Mouse (Mus musculus) stomach, embryonic 14.5 days (tissue): ENCODE measurements around the gene Zmynd12. TPM values are rescaled to one million over a fixed set of nuclear protein-coding genes. Genes with fewer than 3 reads are reported as not detected.

Experiments
- ATAC-seq: fragments of 200-750 bp; cut with Nextera tagmentation; 2 replicates; pipeline ENCODE4 v1.8.0; 2017; ENCODE audit warnings: low read depth, moderate TSS enrichment; ENCODE audit not compliant: insufficient number of reproducible peaks, insufficient read depth, low FRiP score
- H3K27ac ChIP-seq: fragments of 300-500 bp; sonication (generic); 2 replicates; pipeline ENCODE4 v1.5.1; 2014; ENCODE audit warnings: mild to moderate bottlenecking, low read length, moderate library complexity, mixed read lengths
- H3K27me3 ChIP-seq: fragments of 300-500 bp; sonication (generic); 2 replicates; pipeline ENCODE4 v1.6.1; 2014; ENCODE audit warnings: low read length, control low read depth, mixed read lengths; ENCODE audit not compliant: control insufficient read depth, insufficient read depth
- H3K36me3 ChIP-seq: fragments of 300-500 bp; sonication (generic); 2 replicates; pipeline ENCODE4 v1.6.1; 2014; ENCODE audit warnings: mild to moderate bottlenecking, control low read depth, low read length, moderate library complexity, mixed read lengths; ENCODE audit not compliant: control insufficient read depth, insufficient read depth
- H3K4me1 ChIP-seq: fragments of 300-500 bp; sonication (generic); 2 replicates; pipeline ENCODE4 v1.6.1; 2014; ENCODE audit warnings: low read length, control low read depth, mixed read lengths; ENCODE audit not compliant: control insufficient read depth, insufficient read depth
- H3K4me2 ChIP-seq: fragments of 300-500 bp; sonication (generic); replicated peaks from 2 replicates; pipeline ENCODE4 v1.6.1; 2014; ENCODE audit warnings: low read depth, low read length, control low read depth
- H3K4me3 ChIP-seq: fragments of 300-500 bp; sonication (generic); 2 replicates; pipeline ENCODE4 v1.5.1; 2014; ENCODE audit warnings: low read depth, low read length, control low read depth
- H3K9ac ChIP-seq: fragments of 300-500 bp; sonication (generic); replicated peaks from 2 replicates; pipeline ENCODE4 v1.6.1; 2014; ENCODE audit warnings: low read depth, mild to moderate bottlenecking, control low read depth, low read length, moderate library complexity, mixed read lengths
- H3K9me3 ChIP-seq: fragments of 300-500 bp; sonication (generic); 2 replicates; pipeline ENCODE4 v1.6.1; 2016; ENCODE audit warnings: low read depth, low read length, control low read depth; ENCODE audit not compliant: control insufficient read depth
- WGBS: fragments of 180-500 bp; shearing (Covaris S2); extraction: QIAGEN DNeasy Blood & Tissue Kit; methylation state at CpG from one replicate; pipeline ENCODE4 v1.1.7; 2014; 5-methylcytosine and 5-hydroxymethylcytosine counted together
- polyA plus RNA-seq: library from polyadenylated mRNA; unstranded; fragments of >200 nt; fragmentation: Nextera tagmentation; extraction: Ambion mirVana; gene quantifications from 2 replicates; pipeline ENCODE4 v1.2.1, GENCODE M21; 2014

Gene Zmynd12
- polyA plus RNA-seq, 1 experiment from 2014 or later: not detected

GRCm38 (mm10) chr4:119453533-119453932, 30.9 kb downstream of the Zmynd12 start:
- no peak overlapping the region for H3K9ac ChIP-seq
- H3K4me1 ChIP-seq: no peaks in the 10 kb centered on the region
- no peak for ATAC-seq
- no peak overlapping the region for H3K4me3 ChIP-seq
- H3K27me3 ChIP-seq: no peaks in the 10 kb centered on the region
- H3K9me3 ChIP-seq: no peaks in the 10 kb centered on the region
- 20% methylated on average over 6 of the region's 6 CpGs for WGBS
- H3K27ac ChIP-seq: no peak overlapping the region
- H3K4me2 ChIP-seq: no peak overlapping the region
- H3K36me3 ChIP-seq: no peaks in the 10 kb centered on the region

DNA sequence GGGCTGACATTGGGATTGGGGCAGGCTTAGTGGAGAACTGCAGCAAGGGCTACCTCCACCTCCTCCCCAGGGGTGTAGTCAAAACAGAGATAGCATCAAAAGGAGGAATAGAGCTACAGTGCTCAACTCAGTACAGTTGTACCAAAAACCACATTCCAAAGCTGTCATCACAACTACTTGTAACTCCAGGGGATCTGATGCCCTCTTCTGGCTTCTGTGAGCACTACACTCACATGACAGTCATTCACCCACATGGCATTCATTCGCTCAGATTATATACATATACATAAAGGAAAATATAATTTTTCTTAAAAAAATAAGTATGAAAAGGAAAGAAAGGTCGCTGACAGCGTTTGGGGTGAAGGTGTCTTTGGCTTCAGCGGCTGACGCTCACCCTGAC, 37.7 kb downstream of the Zmynd12 start:
- Histone ChIP-seq H3K9ac (no peak overlapping the region), H3K4me1 (peaks cover 8% of the 10 kb centered on the region; the same call in 1 of the 2 replicates), H3K27me3 (no peaks in the 10 kb centered on the region), H3K27ac (no peak overlapping the region), H3K4me3 (no peak overlapping the region), H3K9me3 (no peaks in the 10 kb centered on the region), H3K36me3 (no peaks in the 10 kb centered on the region), H3K4me2 (no peak overlapping the region)
- WGBS: 66% methylated on average over 5 of the region's 5 CpGs
- no peak for ATAC-seq

GRCm38 (mm10) chr4:119460728-119461141, 38.1 kb downstream of the Zmynd12 start:
- no peak overlapping the region for H3K27ac ChIP-seq
- WGBS: 52% methylated on average over 8 of the region's 8 CpGs
- no peak overlapping the region for H3K4me2 ChIP-seq
- H3K4me1 ChIP-seq: peaks cover 8% of the 10 kb centered on the region; the same call in 1 of the 2 replicates
- no peaks in the 10 kb centered on the region for H3K27me3 ChIP-seq
- ATAC-seq: no peak; the same call in 1 of the 2 replicates
- H3K4me3 ChIP-seq: no peak overlapping the region
- no peaks in the 10 kb centered on the region for H3K9me3 ChIP-seq
- no peak overlapping the region for H3K9ac ChIP-seq
- H3K36me3 ChIP-seq: no peaks in the 10 kb centered on the region

DNA sequence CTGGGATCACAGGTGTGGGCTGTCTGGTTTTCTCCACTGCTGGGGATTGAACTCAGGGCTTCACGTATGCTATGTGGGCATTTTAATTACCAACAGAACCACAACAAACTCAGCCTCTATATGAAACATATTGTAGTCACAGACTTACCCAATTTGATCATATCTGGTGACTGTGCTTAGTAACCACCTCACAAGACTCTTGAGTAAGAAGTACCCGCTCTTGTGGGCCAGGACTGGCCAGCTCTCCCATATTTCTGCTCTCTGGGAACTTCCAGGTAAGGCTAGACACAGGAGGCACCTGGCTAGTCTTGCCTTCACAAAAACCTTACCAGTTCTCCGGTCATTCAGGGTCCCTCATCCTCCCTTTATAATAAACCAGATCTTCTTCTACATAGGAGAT, 39.8 kb downstream of the Zmynd12 start:
- no peak overlapping the region for H3K27ac ChIP-seq
- H3K9me3 ChIP-seq: no peaks in the 10 kb centered on the region
- no peaks in the 10 kb centered on the region for H3K27me3 ChIP-seq
- peaks cover 8% of the 10 kb centered on the region; the same call in 1 of the 2 replicates for H3K4me1 ChIP-seq
- no peak overlapping the region for H3K9ac ChIP-seq
- no peak overlapping the region for H3K4me3 ChIP-seq
- no peaks in the 10 kb centered on the region for H3K36me3 ChIP-seq
- ATAC-seq: no peak
- no peak overlapping the region for H3K4me2 ChIP-seq
- 78% methylated on average over 3 of the region's 3 CpGs for WGBS

DNA sequence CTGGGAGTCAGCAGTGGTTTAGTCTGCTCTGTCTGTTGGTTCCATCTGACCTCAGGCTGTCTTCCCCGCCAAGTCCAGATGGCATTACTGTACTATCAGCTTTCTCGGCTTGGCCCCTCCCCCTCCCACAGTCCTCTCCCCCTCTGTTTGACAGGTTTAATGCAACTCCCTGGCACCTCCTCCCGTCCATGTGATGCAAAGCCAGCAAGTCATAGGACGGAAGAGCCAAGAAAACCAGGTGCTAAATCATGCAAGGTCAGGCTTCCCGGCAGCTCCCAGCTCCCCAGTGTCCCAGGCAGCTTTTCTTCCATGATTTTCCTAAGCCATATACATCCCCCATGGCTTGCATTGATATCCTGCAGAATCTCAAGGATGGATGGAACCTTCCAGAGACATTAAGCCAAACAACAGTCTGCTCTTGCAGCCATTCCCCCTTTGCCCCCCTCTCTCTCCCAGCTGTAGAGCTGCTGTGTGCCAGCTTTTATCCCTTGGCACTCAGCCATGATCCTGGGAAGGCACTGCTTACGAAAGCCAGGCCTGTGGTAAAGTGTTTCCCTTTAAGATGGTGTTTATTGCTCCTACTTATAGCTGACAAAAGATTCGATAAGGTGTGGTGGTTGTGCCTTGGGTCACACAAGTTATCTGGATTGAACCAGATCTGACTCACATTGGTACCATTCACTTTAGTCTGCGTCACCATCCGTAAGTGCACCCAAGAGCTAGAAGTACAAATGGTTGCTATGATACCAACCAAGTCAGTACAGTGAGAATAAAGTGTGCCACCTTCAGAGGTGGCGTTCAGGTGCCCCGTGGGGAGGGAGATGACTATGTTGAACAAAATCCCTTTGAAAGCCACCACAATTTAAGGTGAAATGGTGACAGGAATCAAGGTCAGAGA, 40.5 kb downstream of the Zmynd12 start:
- WGBS: 41% methylated on average over 11 of the region's 11 CpGs
- H3K4me3 ChIP-seq: no peak overlapping the region
- peaks cover 8% of the 10 kb centered on the region; the same call in 1 of the 2 replicates for H3K4me1 ChIP-seq
- H3K27me3 ChIP-seq: no peaks in the 10 kb centered on the region
- no peak overlapping the region for H3K9ac ChIP-seq
- no peaks in the 10 kb centered on the region for H3K36me3 ChIP-seq
- H3K9me3 ChIP-seq: no peaks in the 10 kb centered on the region
- peak; percentile 66 for ATAC-seq
- no peak overlapping the region for H3K4me2 ChIP-seq
- no peak overlapping the region for H3K27ac ChIP-seq

GRCm38 (mm10) chr4:119463756-119464419, 41.3 kb downstream of the Zmynd12 start:
- Histone ChIP-seq H3K4me3 (no peak overlapping the region), H3K36me3 (no peaks in the 10 kb centered on the region), H3K27me3 (no peaks in the 10 kb centered on the region), H3K9me3 (no peaks in the 10 kb centered on the region), H3K4me1 (peaks cover 8% of the 10 kb centered on the region; the same call in 1 of the 2 replicates), H3K27ac (no peak overlapping the region), H3K4me2 (no peak overlapping the region), H3K9ac (no peak overlapping the region)
- no peak for ATAC-seq
- 67% methylated on average over 13 of the region's 13 CpGs for WGBS

GRCm38 (mm10) chr4:119465841-119466240, 43.2 kb downstream of the Zmynd12 start:
- Histone ChIP-seq H3K4me2 (no peak overlapping the region), H3K9ac (no peak overlapping the region), H3K27me3 (no peaks in the 10 kb centered on the region), H3K36me3 (no peaks in the 10 kb centered on the region), H3K9me3 (no peaks in the 10 kb centered on the region), H3K4me3 (no peak overlapping the region), H3K27ac (no peak overlapping the region), H3K4me1 (peaks cover 8% of the 10 kb centered on the region; the same call in 1 of the 2 replicates)
- WGBS: 89% methylated on average over 5 of the region's 5 CpGs
- no peak for ATAC-seq

- Histone ChIP-seq H3K36me3 (no peaks in the 10 kb centered on the region), H3K9ac (no peak overlapping the region), H3K27ac (no peak overlapping the region), H3K27me3 (no peaks in the 10 kb centered on the region), H3K4me3 (no peak overlapping the region), H3K9me3 (no peaks in the 10 kb centered on the region), H3K4me1 (peaks cover 2% of the 10 kb centered on the region; the same call in 1 of the 2 replicates), H3K4me2 (no peak overlapping the region)
- 90% methylated on average over 16 of the region's 16 CpGs for WGBS
- no peak for ATAC-seq
These were observed 45.2 kb downstream of the Zmynd12 start for GRCm38 (mm10) chr4:119467720-119468380.
